Mouse (Mus musculus) cerebellum, adult 2 months (tissue): ENCODE data around the gene Olfr807.

Experiments
- CTCF ChIP-seq: fragments of 200-500 bp; IDR thresholded peaks from 2 replicates; pipeline ENCODE4 v1.5.1; 2011; ENCODE audit warnings: low read depth, mild to moderate bottlenecking, control low read depth, low read length, moderate library complexity, borderline replicate concordance; ENCODE audit not compliant: insufficient read depth
- POLR2A ChIP-seq: fragments of 200-500 bp; IDR thresholded peaks from 2 replicates; pipeline ENCODE4 v1.6.1; 2011; ENCODE audit warnings: low read length, control low read depth, borderline replicate concordance; ENCODE audit not compliant: insufficient read depth

- no peak for TF ChIP-seq CTCF
- no peak for TF ChIP-seq POLR2A
These were observed 37.2 kb upstream of the Olfr807 start, which contains the start of gene Olfr810 for GRCm38 (mm10) chr10:129794817-129795216.
